Mouse (Mus musculus): ENCODE results near the gene Zfp568. TPM values are rescaled to one million over a fixed set of nuclear protein-coding genes. Genes with fewer than 3 reads are reported as not detected.

The Zfp568 gene
- total RNA-seq, 1 experiment from 2014 or later, result 21.7 TPM

DNA sequence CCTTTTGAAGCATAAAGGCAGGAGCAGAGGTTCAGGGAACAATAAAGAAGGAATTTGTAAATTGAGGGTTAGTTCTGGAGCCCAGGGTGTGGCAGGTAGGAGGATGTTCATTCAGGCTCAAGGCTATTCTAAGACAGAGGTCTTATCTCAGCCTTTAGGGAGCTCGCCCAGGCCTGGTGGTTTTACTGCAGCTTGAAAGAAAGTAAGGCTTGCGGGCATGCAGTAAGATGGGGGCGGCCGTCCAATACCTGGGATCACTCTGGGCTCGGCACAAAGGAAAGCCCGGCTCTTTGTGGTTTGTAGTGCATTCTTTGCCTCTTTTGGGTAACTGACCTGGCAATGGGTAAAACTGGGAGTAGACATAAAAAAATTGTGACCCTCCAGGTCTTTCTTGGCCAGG is 824 bp upstream of the Zfp568 start:
- no peak for ATAC-seq (replicated peaks in 1 of 2; ENCODE audit: insufficient read depth in 1 of 2, low FRiP score in 2 of 2, low TSS enrichment in 1 of 2, low read depth in 1 of 2, poor library complexity in 2 of 2, severe bottlenecking in 2 of 2)

DNA sequence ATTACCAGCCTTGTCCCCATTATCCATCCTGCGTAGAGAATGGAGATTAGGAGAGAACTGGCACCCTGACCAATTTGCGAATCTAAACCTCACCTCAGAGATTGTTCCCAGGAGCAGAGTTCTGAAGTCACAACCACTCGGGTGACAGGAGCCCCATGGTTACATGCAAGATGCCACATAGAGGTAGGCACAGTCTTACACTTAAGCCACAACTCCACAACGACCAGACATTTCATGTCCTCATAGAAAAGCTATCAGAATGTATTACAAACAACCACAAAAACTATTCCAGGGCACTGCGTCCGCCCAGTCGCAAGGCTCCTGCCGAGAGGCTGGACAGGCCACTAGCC is 440 bp upstream of the Zfp568 start:
- peak; percentile 15 to 36; a peak in 3 of 4 replicates for ATAC-seq (replicated peaks in 1 of 2; ENCODE audit: insufficient read depth in 1 of 2, low FRiP score in 2 of 2, low TSS enrichment in 1 of 2, low read depth in 1 of 2, poor library complexity in 2 of 2, severe bottlenecking in 2 of 2)

DNA sequence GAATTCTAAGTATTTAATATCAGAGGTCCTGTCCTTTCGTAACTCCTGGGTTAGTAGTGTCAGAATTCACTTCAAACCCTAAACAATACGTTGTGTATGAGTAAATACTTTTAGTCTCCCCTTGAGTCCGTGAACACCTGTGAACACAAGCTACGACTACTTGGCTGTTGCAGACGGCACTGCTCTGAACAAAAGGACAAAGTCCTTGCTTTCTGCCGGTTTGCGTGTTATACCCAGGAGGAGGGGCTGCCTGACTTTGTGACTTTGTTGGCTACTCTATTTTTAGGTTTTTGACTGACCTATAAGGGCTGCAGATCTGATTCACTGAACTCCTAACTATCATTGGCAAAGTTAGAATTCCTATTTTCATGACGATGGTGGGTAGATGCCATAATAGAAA is 2.3 kb downstream of the Zfp568 start:
- no peak for ATAC-seq (replicated peaks in 1 of 2; ENCODE audit: insufficient read depth in 1 of 2, low FRiP score in 2 of 2, low TSS enrichment in 1 of 2, low read depth in 1 of 2, poor library complexity in 2 of 2, severe bottlenecking in 2 of 2)

DNA sequence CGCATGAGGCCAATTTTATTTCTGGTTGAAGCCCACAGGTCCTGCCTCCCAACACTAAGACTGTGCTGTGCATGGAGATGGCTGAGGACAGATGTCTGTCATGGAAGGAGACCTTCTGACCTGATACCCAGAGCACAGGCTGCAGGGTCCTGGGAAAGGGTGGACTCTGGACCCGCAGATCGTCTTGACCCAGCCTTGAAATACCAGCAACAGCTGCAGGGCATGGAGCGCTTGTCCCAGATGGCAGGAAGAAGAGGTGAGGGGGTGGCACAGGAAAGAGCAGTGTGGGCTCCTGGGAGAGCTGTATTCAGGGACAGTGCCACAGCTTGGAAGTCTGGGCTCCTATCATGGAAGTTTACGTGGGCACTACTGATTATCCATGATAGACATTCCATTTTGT is 3.8 kb downstream of the Zfp568 start:
- ATAC-seq (replicated peaks in 1 of 2; ENCODE audit: insufficient read depth in 1 of 2, low FRiP score in 2 of 2, low TSS enrichment in 1 of 2, low read depth in 1 of 2, poor library complexity in 2 of 2, severe bottlenecking in 2 of 2), result no peak

DNA sequence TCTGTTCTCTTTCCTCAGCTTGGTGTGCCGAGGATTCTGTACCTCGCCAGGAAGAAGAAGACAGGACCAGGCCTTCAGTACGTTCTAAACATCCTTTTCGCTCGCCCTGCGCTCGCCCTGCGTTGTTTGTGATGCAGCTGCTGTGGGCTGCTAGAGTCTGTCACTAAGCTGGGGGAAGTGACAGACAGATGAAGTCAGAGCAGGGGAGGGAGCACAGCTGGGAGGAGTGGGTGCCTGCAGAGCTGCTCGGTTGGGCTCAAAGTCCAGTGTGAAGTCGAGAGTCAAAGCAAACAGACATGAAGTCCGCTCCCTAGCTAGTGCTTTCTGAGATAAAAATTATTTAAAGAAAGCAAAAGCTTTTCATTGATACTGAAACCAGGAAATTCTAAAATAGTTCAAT is 5.3 kb downstream of the Zfp568 start:
- ATAC-seq (replicated peaks in 1 of 2; ENCODE audit: insufficient read depth in 1 of 2, low FRiP score in 2 of 2, low TSS enrichment in 1 of 2, low read depth in 1 of 2, poor library complexity in 2 of 2, severe bottlenecking in 2 of 2), result no peak

DNA sequence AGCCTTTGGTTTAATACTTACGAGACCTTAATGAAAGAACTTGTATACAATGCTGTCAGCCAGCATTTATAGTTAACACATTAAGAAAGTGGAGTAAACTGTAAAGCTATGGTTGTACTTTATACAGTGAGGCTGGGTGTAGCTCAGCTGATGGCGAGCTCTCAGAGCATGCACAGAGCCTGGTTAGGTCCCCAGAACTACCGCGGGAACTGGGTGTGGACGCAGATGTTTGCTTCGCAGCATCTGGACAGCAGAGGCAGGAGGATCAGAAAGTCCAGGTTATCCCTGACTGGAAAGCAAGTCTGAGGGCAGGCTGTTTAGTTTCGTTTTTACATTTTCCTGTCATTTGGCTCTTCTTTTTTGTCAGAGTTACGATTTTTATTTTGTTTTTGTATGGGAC is 8.9 kb downstream of the Zfp568 start:
- no peak for ATAC-seq (replicated peaks in 1 of 2; ENCODE audit: insufficient read depth in 1 of 2, low FRiP score in 2 of 2, low TSS enrichment in 1 of 2, low read depth in 1 of 2, poor library complexity in 2 of 2, severe bottlenecking in 2 of 2)

DNA sequence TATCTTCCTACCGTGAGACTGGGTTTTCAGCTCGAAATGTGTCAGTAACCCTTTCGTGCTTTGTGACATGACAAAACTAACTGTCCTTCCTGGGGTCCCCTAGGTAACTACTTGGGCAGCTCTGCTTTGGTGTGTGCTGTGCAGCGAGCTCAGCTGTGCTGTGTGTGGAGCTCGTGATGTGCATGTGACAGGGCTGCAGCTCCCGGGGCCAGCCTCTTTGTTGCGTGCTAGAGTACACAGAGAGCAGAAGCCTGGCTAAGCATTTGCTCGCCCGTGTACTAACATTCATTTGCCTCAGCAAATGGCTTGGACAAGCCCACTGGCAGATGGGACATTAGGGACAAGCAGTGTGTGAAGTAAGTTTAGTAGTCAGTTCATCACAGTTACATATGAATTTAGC is 9.6 kb downstream of the Zfp568 start:
- no peak for ATAC-seq (replicated peaks in 1 of 2; ENCODE audit: insufficient read depth in 1 of 2, low FRiP score in 2 of 2, low TSS enrichment in 1 of 2, low read depth in 1 of 2, poor library complexity in 2 of 2, severe bottlenecking in 2 of 2)

DNA sequence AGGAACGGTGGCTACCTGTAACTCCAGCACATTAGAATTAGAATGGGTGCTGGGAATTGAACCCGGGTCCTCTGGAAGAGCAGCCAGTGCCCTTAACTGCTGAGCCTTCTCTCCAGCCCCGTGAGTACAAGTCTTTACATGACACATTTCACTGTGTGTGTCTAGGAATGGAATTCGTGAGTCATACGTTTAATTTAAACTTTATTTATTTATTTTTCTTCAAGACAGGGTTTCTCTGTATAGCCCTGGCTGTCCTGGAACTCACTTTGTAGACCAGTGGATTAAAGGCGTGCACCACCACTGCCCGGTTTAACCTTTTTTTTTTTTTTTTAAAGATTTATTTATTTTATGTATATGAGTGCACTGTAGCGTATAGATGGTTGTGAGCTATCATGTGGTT is 11.4 kb downstream of the Zfp568 start:
- no peak for ATAC-seq (replicated peaks in 1 of 2; ENCODE audit: insufficient read depth in 1 of 2, low FRiP score in 2 of 2, low TSS enrichment in 1 of 2, low read depth in 1 of 2, poor library complexity in 2 of 2, severe bottlenecking in 2 of 2)

DNA sequence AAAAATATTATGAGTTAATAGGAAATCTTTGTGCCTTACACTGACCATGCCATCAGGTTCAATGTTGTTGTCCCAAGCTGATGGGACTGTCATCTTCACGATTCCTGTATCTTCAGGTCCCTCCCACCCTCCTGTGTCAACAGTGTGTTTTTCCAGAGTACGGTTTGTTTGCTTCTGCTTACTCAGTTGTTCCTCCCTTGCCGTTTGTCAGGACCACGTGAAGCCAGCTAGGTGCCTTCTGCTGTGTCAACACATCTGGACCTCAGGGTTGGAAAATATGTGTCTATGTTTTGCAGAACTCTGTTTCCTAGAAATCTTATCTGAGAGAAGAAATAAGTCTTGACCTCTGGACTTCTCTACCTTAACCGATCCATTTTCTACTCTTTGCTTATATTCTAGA is 16.8 kb downstream of the Zfp568 start:
- no peak for ATAC-seq (replicated peaks in 1 of 2; ENCODE audit: insufficient read depth in 1 of 2, low FRiP score in 2 of 2, low TSS enrichment in 1 of 2, low read depth in 1 of 2, poor library complexity in 2 of 2, severe bottlenecking in 2 of 2)

DNA sequence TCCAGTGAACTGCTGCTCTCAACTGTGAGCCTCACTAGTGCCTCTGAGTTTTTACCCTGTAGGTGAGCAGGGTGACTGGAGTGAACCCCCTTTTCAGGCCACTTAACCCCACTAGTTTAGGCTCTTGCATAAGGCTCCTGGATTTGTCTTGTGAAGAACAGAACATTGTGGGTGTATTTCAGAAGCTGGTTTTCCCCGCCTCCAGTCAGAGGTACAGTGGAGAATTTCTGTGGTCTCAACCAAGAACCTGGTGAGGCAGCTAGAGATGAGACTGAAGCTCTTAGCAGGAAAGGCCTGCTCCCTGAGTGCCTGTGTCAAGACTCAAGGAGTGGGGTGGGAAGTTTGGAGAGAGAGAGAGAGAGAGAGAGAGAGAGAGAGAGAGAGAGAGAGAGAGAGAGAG is 23.8 kb downstream of the Zfp568 start:
- ATAC-seq (replicated peaks in 1 of 2; ENCODE audit: insufficient read depth in 1 of 2, low FRiP score in 2 of 2, low TSS enrichment in 1 of 2, low read depth in 1 of 2, poor library complexity in 2 of 2, severe bottlenecking in 2 of 2), result no peak

DNA sequence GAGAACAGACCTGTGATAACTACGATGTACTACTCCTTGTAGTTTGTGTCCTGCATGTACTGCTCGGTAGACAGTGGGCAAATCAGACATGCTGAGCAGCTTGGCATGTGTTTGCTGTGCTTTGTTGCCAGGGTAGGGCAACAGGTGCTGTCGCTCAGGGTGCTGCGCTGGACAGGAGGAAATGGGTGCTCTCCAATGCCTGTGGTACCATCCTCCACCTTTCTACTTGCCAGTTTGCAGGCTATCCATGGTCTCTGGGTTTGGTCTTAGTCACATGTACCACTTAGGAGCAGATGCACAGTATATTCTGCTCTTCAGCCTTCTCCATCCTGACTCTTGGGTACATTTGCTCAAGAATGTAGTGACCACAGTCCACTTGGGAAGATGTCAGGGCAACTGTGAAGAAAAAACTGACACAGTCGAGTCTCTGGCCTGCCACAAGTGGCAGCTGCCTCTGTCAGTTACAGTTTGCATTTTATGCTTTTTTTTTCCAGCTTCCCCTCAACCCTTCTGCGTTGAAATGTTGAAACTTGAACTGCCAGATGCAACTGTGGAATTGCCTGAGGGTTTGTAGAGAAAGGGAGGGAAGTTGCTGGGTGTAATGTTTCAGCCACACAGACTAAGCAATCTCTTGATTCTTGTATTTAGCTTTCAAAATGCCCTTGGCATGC is 24.4 kb downstream of the Zfp568 start:
- ATAC-seq (replicated peaks in 1 of 2; ENCODE audit: insufficient read depth in 1 of 2, low FRiP score in 2 of 2, low TSS enrichment in 1 of 2, low read depth in 1 of 2, poor library complexity in 2 of 2, severe bottlenecking in 2 of 2), result no peak

DNA sequence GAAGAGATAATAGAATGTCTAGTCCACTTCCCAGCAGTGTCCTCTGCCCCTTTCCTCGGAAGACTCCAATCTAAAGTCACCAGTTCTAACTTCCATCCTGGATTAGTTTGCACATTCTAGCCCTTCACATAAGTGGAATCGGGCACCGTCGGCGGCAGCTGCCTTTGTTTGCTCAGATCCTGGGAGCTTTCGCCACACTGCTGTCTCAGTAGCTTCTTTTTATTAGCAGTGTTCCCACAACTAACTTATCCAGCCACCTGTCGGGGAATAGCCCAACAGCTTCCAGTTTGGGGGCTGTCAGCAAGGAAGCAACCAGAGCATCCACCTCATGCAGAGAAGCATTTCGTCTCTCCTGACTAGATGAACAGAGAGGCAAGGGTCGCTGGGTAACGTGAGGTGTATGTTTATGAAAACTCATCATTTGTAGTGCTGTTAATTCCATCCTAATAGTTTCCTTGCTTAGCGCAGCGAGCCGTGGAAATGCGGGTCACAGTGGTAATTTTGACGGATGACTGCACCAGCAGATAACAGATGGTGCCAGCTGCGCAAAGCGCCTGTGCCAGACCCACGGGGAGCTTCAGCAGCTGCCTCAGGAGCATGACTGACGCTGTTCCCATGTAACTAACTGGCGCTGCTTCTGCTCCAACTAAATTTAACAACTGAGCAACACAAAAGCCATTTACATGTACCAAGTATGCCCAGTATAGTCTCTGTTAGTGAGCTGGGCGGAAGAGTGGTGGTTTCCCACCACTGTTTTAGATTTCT is 25.7 kb downstream of the Zfp568 start:
- ATAC-seq (replicated peaks in 1 of 2; ENCODE audit: insufficient read depth in 1 of 2, low FRiP score in 2 of 2, low TSS enrichment in 1 of 2, low read depth in 1 of 2, poor library complexity in 2 of 2, severe bottlenecking in 2 of 2), result no peak

DNA sequence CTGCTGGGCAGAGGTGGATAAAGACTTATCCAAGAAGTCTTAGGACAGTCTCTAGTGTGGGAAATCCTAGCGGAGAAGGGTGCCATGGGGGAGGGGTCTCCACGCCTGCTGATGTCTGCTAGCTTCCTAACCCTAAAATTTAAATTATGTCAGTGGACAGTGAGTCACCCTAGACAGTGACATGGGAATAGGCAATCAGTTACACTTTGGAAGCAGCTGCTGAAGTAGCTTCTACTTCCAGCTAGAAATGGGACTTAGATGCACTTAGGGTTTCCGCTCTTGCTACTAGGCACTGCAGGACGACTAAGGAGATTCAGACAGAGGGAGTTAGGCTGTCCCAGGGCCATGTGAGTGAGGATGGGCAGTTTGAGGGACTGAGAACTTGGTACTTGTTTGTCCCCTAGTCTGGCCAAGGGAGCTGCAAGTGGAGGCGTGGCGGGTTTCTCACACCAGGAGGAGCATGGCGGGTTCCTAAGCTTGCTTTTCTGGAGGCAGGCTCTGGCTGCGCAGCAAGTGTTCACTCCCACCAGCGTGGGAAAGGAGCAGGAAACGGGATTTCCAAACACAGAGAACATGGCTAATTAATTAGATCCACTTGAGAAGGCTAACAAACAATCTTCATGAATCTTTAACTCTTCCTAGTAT is 26.9 kb downstream of the Zfp568 start:
- ATAC-seq (replicated peaks in 1 of 2; ENCODE audit: insufficient read depth in 1 of 2, low FRiP score in 2 of 2, low TSS enrichment in 1 of 2, low read depth in 1 of 2, poor library complexity in 2 of 2, severe bottlenecking in 2 of 2), result no peak

DNA sequence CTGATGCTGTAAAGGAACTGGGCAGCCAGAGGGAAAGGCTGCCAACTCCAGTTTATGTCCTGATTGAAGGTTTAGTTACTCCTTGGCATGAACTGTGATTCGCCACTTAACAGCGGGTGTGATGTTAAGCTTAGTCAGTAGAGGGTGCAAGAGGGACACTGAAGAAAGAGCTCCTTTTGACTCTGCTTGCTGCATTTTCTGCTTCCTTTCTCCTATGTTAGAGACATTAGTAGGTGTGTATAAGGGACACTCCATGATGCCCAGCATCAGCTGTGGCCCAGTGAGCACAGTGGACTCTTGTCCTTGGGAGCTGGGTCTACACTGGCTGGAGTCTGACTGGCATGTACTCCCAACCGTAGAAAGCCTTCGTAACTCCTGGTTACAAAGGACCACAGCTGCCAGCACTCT is 29.2 kb downstream of the Zfp568 start:
- peak; percentile 73 to 82 for ATAC-seq (replicated peaks in 1 of 2; ENCODE audit: insufficient read depth in 1 of 2, low FRiP score in 2 of 2, low TSS enrichment in 1 of 2, low read depth in 1 of 2, poor library complexity in 2 of 2, severe bottlenecking in 2 of 2)

DNA sequence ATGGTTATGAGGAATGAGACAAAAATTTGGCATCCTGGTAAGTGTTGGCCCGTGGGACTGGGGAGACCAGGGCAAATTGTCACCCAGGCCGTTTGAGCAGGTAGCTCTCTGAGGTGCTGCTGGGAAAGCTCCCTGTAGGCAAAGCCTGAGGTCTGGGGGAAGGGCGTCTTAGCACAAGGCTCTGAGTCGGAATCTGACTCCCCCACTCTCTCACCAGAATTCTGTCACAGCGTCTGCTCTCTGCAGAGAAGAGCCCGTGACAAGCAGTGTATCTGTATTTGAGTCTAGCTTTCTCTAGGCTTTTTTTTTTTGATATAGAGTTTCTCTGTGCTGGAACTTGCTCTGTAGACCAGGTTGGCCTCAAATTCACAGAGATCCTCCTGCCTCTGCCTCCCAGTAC is 33.5 kb downstream of the Zfp568 start:
- no peak for ATAC-seq (replicated peaks in 1 of 2; ENCODE audit: insufficient read depth in 1 of 2, low FRiP score in 2 of 2, low TSS enrichment in 1 of 2, low read depth in 1 of 2, poor library complexity in 2 of 2, severe bottlenecking in 2 of 2)

DNA sequence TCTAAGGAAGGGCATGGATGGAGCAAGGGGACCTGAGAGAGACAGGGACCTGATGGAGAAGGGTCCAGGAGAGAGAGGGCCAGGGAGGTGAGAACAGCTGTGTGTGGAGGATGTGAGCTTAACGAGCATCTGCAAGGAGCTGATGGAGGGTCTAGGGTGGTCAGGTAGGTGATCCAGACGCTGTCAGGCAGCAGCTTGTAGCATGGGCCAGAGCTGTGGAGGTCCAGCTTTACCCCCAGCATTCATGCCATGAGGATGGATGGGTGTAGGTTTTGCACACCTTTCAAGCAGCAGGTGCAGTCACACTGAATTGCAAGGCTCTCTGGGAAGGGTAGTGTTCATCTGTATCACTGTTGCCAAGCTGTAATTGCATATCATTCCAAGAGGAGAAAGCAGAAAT is 35.8 kb downstream of the Zfp568 start:
- ATAC-seq (replicated peaks in 1 of 2; ENCODE audit: insufficient read depth in 1 of 2, low FRiP score in 2 of 2, low TSS enrichment in 1 of 2, low read depth in 1 of 2, poor library complexity in 2 of 2, severe bottlenecking in 2 of 2), result no peak

DNA sequence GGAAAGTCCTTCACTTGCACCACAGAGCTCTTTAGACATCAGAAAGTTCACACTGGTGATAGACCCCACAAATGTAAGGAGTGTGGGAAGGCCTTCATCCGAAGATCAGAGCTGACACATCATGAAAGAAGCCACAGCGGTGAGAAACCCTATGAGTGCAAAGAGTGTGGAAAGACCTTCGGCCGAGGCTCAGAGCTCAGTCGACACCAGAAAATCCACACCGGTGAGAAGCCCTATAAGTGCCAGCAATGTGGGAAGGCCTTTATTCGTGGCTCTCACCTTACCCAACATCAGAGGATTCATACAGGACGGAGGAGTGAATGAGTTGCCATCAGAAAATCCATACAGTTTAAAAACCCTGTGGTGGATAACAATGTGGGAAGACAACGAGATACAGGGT is 39.6 kb downstream of the Zfp568 start:
- ATAC-seq (replicated peaks in 1 of 2; ENCODE audit: insufficient read depth in 1 of 2, low FRiP score in 2 of 2, low TSS enrichment in 1 of 2, low read depth in 1 of 2, poor library complexity in 2 of 2, severe bottlenecking in 2 of 2), result no peak

DNA sequence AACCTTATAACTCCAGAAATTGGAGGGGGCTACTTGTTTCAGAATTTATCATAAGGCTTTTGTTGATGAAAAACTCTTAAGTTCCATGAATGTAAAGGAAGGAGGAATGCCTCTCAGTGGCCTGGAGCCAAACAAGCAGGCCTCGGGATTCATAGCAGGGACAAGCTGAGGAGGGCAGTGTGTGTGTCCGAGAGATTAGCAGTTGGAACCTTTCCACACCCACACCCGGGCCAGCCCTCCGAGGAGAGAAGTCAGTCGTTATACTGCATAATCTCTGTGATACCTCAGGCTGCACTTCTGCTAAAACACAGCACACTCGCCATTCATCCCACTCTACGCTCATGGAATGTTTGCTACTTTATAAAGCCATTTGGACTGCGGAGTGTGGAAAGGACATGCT is 40.0 kb downstream of the Zfp568 start:
- ATAC-seq (replicated peaks in 1 of 2; ENCODE audit: insufficient read depth in 1 of 2, low FRiP score in 2 of 2, low TSS enrichment in 1 of 2, low read depth in 1 of 2, poor library complexity in 2 of 2, severe bottlenecking in 2 of 2), result no peak

DNA sequence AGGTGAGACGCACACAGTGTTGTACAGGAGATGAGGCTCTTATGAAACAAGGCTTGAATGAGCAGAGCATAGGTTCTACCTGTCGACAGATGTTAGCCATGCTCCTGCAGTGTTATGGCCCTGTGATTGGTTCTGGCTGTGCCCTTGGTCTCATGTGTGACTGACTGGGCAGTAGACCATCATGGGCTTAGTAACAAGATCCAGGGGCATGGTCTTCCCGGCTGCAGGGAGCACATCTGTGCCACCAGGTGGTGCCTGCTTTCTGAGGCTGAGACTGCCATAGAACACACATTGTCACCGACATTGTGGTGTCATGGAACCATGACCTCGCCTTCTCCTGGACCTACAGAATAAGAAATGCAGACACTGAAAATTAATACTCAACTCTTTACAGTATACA is 41.6 kb downstream of the Zfp568 start:
- ATAC-seq (replicated peaks in 1 of 2; ENCODE audit: insufficient read depth in 1 of 2, low FRiP score in 2 of 2, low TSS enrichment in 1 of 2, low read depth in 1 of 2, poor library complexity in 2 of 2, severe bottlenecking in 2 of 2), result no peak

All from hematopoietic stem cell, adult 5-6 weeks (primary cell).